Mouse (Mus musculus) liver, embryonic 16.5 days (tissue): Measurements from ENCODE around the gene Dchs2. TPM values are rescaled to one million over a fixed set of nuclear protein-coding genes. Genes with fewer than 3 reads are reported as not detected.

Source experiments
- ATAC-seq: fragments of 200-750 bp; cut with Nextera tagmentation; 2 replicates; pipeline ENCODE4 v1.8.0; 2017; ENCODE audit warnings: low read depth, mild to moderate bottlenecking, moderate number of reproducible peaks, moderate library complexity
- H3K27ac ChIP-seq: fragments of 300-500 bp; sonication (generic); 2 replicates; pipeline ENCODE4 v1.5.1; 2014; ENCODE audit warnings: mild to moderate bottlenecking, low read length
- H3K27me3 ChIP-seq: fragments of 300-500 bp; sonication (generic); 2 replicates; pipeline ENCODE4 v1.6.1; 2014; ENCODE audit warnings: low read depth, low read length, mixed read lengths; ENCODE audit not compliant: control insufficient read depth, insufficient read depth
- H3K36me3 ChIP-seq: fragments of 300-500 bp; sonication (generic); 2 replicates; pipeline ENCODE4 v1.6.1; 2014; ENCODE audit warnings: mild to moderate bottlenecking; ENCODE audit not compliant: control insufficient read depth, insufficient read depth
- H3K4me1 ChIP-seq: fragments of 300-500 bp; sonication (generic); 2 replicates; pipeline ENCODE4 v1.6.1; 2014; ENCODE audit warnings: low read depth, low read length, mixed read lengths; ENCODE audit not compliant: control insufficient read depth
- H3K4me2 ChIP-seq: fragments of 300-500 bp; sonication (generic); 2 replicates; pipeline ENCODE4 v1.6.1; 2014; ENCODE audit warnings: low read depth, low read length, mixed read lengths
- H3K4me3 ChIP-seq: fragments of 300-500 bp; sonication (generic); 2 replicates; pipeline ENCODE4 v1.5.1; 2014; ENCODE audit warnings: low read depth, mild to moderate bottlenecking, low read length
- H3K9ac ChIP-seq: fragments of 300-500 bp; sonication (generic); 2 replicates; pipeline ENCODE4 v1.6.1; 2014; ENCODE audit warnings: low read depth, low read length
- H3K9me3 ChIP-seq: fragments of 300-500 bp; sonication (generic); replicated peaks from 2 replicates; pipeline ENCODE4 v1.6.1; 2016; ENCODE audit warnings: low read length; ENCODE audit not compliant: control insufficient read depth
- WGBS: fragments of 180-500 bp; shearing (Covaris S2); extraction: QIAGEN DNeasy Blood & Tissue Kit; methylation state at CpG from one replicate; pipeline ENCODE4 v1.1.7; 2014; ENCODE audit not compliant: insufficient replicate concordance; 5-methylcytosine and 5-hydroxymethylcytosine counted together
- polyA plus RNA-seq: library from polyadenylated mRNA; unstranded; fragments of >200 nt; fragmentation: Nextera tagmentation; extraction: Ambion mirVana; gene quantifications from 2 replicates; pipeline ENCODE4 v1.2.1, GENCODE M21; 2015

The Dchs2 gene
- polyA plus RNA-seq, 1 experiment from 2014 or later: 0.01 TPM

GRCm38 (mm10) chr3:83218059-83218458, 90.3 kb downstream of the Dchs2 start:
- no peak overlapping the region for H3K9ac ChIP-seq
- H3K36me3 ChIP-seq: no peaks in the 10 kb centered on the region
- no peaks in the 10 kb centered on the region for H3K9me3 ChIP-seq
- ATAC-seq: no peak
- no peak overlapping the region for H3K4me2 ChIP-seq
- no peaks in the 10 kb centered on the region for H3K4me1 ChIP-seq
- no peak overlapping the region for H3K27ac ChIP-seq
- no peaks in the 10 kb centered on the region for H3K27me3 ChIP-seq
- 54% methylated on average over 4 of the region's 4 CpGs for WGBS
- H3K4me3 ChIP-seq: no peak overlapping the region

GRCm38 (mm10) chr3:83220101-83220500, 92.4 kb downstream of the Dchs2 start:
- no peaks in the 10 kb centered on the region for H3K27me3 ChIP-seq
- ATAC-seq: no peak
- H3K36me3 ChIP-seq: no peaks in the 10 kb centered on the region
- no peak overlapping the region for H3K27ac ChIP-seq
- H3K9me3 ChIP-seq: no peaks in the 10 kb centered on the region
- no peak overlapping the region for H3K4me2 ChIP-seq
- no peak overlapping the region for H3K4me3 ChIP-seq
- 60% methylated on average over 2 of the region's 2 CpGs for WGBS
- no peak overlapping the region for H3K9ac ChIP-seq
- no peaks in the 10 kb centered on the region for H3K4me1 ChIP-seq

GRCm38 (mm10) chr3:83222125-83222524, 94.4 kb downstream of the Dchs2 start:
- Histone ChIP-seq H3K9ac (no peak overlapping the region), H3K27me3 (no peaks in the 10 kb centered on the region), H3K4me3 (no peak overlapping the region), H3K27ac (no peak overlapping the region), H3K36me3 (no peaks in the 10 kb centered on the region), H3K4me1 (no peaks in the 10 kb centered on the region), H3K4me2 (no peak overlapping the region), H3K9me3 (no peaks in the 10 kb centered on the region)
- ATAC-seq: no peak
- 47% methylated on average over 5 of the region's 5 CpGs for WGBS

GRCm38 (mm10) chr3:83228383-83228782, 100.6 kb downstream of the Dchs2 start:
- Histone ChIP-seq H3K27ac (no peak overlapping the region), H3K4me2 (no peak overlapping the region), H3K4me1 (no peaks in the 10 kb centered on the region), H3K4me3 (no peak overlapping the region), H3K9ac (no peak overlapping the region), H3K9me3 (no peaks in the 10 kb centered on the region), H3K27me3 (no peaks in the 10 kb centered on the region), H3K36me3 (no peaks in the 10 kb centered on the region)
- no peak for ATAC-seq
- WGBS: 67% methylated on average over 9 of the region's 9 CpGs

GRCm38 (mm10) chr3:83230326-83230725, 102.6 kb downstream of the Dchs2 start:
- H3K9ac ChIP-seq: no peak overlapping the region
- H3K4me1 ChIP-seq: no peaks in the 10 kb centered on the region
- no peaks in the 10 kb centered on the region for H3K36me3 ChIP-seq
- 56% methylated on average over 2 of the region's 2 CpGs for WGBS
- no peak overlapping the region for H3K4me2 ChIP-seq
- no peaks in the 10 kb centered on the region for H3K9me3 ChIP-seq
- no peak for ATAC-seq
- no peak overlapping the region for H3K27ac ChIP-seq
- H3K27me3 ChIP-seq: no peaks in the 10 kb centered on the region
- no peak overlapping the region for H3K4me3 ChIP-seq

- Histone ChIP-seq H3K36me3 (no peaks in the 10 kb centered on the region), H3K4me1 (no peaks in the 10 kb centered on the region), H3K9me3 (no peaks in the 10 kb centered on the region), H3K27ac (no peak overlapping the region), H3K9ac (no peak overlapping the region), H3K4me2 (no peak overlapping the region), H3K27me3 (no peaks in the 10 kb centered on the region), H3K4me3 (no peak overlapping the region)
- ATAC-seq: no peak
- WGBS: 32% methylated on average over 4 of the region's 4 CpGs
Observed at GRCm38 (mm10) chr3:83234457-83234856, 106.7 kb downstream of the Dchs2 start.

- Histone ChIP-seq H3K36me3 (no peaks in the 10 kb centered on the region), H3K4me2 (no peak overlapping the region), H3K9ac (no peak overlapping the region), H3K27ac (no peak overlapping the region), H3K27me3 (no peaks in the 10 kb centered on the region), H3K4me1 (no peaks in the 10 kb centered on the region), H3K4me3 (no peak overlapping the region), H3K9me3 (no peaks in the 10 kb centered on the region)
- no peak for ATAC-seq
- WGBS: 65% methylated on average over 5 of the region's 5 CpGs
Observed at GRCm38 (mm10) chr3:83235061-83235460, 107.3 kb downstream of the Dchs2 start.

- no peak overlapping the region for H3K27ac ChIP-seq
- no peaks in the 10 kb centered on the region for H3K4me1 ChIP-seq
- ATAC-seq: no peak
Observed at GRCm38 (mm10) chr3:83246536-83246935, 118.8 kb downstream of the Dchs2 start.

GRCm38 (mm10) chr3:83250001-83250545, 122.3 kb downstream of the Dchs2 start:
- Histone ChIP-seq H3K27ac (no peak overlapping the region), H3K4me3 (no peak overlapping the region), H3K27me3 (no peaks in the 10 kb centered on the region), H3K9ac (no peak overlapping the region), H3K4me1 (no peaks in the 10 kb centered on the region), H3K36me3 (no peaks in the 10 kb centered on the region), H3K9me3 (no peaks in the 10 kb centered on the region), H3K4me2 (no peak overlapping the region)
- no peak for ATAC-seq
- 65% methylated on average over 4 of the region's 4 CpGs for WGBS

More at GRCm38 (mm10) chr3:83246536-83246935, 118.8 kb downstream of the Dchs2 start:
- Histone ChIP-seq H3K36me3 (no peaks in the 10 kb centered on the region), H3K4me3 (no peak overlapping the region), H3K9me3 (no peaks in the 10 kb centered on the region), H3K27me3 (no peaks in the 10 kb centered on the region), H3K4me2 (no peak overlapping the region), H3K9ac (no peak overlapping the region)
- WGBS: 48% methylated on average over 5 of the region's 5 CpGs
